Mouse (Mus musculus) C2C12 (cell line): ENCODE data around the gene Pde11a.

Experiments
- CEBPB ChIP-seq: IDR thresholded peaks from one replicate; pipeline ENCODE4 v1.6.1; 2011; ENCODE audit warnings: low read depth, mild to moderate bottlenecking, control low read depth, moderate library complexity
- CTCF ChIP-seq: IDR thresholded peaks from one replicate; pipeline ENCODE4 v1.5.1; 2011; ENCODE audit not compliant: control insufficient read depth, insufficient read depth, insufficient read length
- FOSL1 ChIP-seq: IDR thresholded peaks from one replicate; pipeline ENCODE4 v1.8.0; 2011; ENCODE audit warnings: mild to moderate bottlenecking, low read length; ENCODE audit not compliant: poor library complexity, insufficient read depth, severe bottlenecking
- MAX ChIP-seq: IDR thresholded peaks from one replicate; pipeline ENCODE4 v1.6.1; 2011; ENCODE audit warnings: mild to moderate bottlenecking, control low read depth
- MYOD1 ChIP-seq: IDR thresholded peaks from one replicate; pipeline ENCODE4 v1.6.1; 2011; ENCODE audit warnings: low read depth; ENCODE audit not compliant: control insufficient read depth, insufficient read length
- MYOG ChIP-seq: IDR thresholded peaks from one replicate; pipeline ENCODE4 v1.6.1; 2011; ENCODE audit not compliant: control insufficient read depth, insufficient read length; ENCODE audit errors: extremely low read depth
- USF1 ChIP-seq: IDR thresholded peaks from one replicate; pipeline ENCODE4 v1.6.1; 2011; ENCODE audit warnings: low read depth, mild to moderate bottlenecking, control low read depth, moderate library complexity

GRCm38 (mm10) chr2:76099726-76100347 lies 238.7 kb downstream of the Pde11a start:
- TF ChIP-seq MAX (no peak), CTCF (no peak), USF1 (no peak), MYOD1 (no peak), MYOG (no peak), FOSL1 (no peak), CEBPB (no peak)
